Mouse (Mus musculus) subcutaneous adipose tissue, adult 2 months (tissue): ENCODE data around the gene Fst. TPM values are rescaled to one million over a fixed set of nuclear protein-coding genes. Genes with fewer than 3 reads are reported as not detected.

Experiments
- polyA plus RNA-seq: library from polyadenylated mRNA; depleted of rRNA; stranded (reverse); fragments of >200 nt; gene quantifications from 2 replicates; pipeline ENCODE4 v1.2.3, GENCODE M21; 2012; ENCODE audit warnings: low replicate concordance; rRNA removed

Fst gene
- 5.3 and 6.3 TPM in 2 replicates for polyA plus RNA-seq

DNA sequence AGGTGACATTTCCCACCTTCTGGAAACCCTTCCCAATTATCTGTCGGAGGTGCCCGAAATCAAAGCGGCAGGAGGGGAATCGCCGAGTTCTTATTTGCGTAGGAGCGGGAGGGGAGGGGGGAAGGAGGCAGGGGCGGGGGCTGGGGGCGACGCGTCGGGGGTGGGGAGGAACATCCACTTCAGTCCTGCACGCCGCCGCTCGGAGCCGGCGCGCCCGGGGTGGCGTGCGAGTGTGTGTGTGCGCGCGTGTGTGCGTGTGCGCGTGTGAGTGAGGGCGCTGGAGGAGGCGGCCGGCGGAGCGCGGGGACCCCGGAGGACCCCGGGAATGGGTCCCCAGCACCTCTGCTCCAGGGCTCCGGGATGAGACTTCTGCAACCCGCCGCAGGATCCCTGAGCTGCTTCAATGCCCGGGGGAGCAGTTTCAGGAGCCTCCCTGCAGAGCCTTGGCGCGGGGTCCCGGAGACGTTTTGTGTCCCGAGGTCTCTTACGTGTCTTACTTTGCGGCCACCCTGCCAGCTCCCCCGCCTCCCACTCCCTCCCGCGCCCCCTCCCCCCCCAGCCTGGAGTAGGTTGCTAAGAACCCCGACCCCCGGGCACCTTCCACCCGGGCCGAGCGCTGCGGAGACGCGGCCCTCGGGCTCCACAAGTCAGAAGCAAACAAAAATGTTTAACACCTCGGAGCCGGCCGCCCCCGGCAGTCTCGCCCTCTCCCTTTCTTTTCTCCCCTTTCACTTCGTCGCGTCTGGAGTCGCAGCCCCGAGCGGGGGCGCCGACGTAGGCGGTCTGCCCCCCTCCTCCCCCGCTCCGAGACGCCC, at the start of gene Fst:
TSS of gene Fst (minus strand) at position 66 of the 815 bp plus-strand sequence.

Other genes starting within 250 kb of the Fst start
- gene Ndufs4, start 70.7 kb downstream of the Fst start, polyA plus RNA-seq = 55.5 and 66.8 TPM in 2 replicates